In the genomic region with DNA sequence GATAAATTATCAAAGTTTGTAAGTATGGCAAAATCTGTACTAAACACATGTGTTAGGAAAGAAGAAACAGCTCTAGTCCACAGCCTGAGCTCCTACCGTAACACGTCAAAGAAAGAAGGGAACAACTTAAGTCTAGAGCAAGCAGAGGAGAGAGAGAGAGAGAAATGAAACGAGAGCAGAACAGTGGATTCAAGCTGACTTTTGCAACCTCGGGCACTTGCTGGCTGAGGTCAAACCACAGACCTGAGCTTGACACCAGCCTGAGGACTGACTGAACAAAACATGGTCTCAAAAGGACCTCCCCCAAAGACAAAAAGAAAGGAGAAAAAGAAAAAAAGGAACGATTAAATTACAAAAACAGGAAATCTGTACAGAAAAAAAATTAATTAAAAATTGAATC, we compare ENCODE assay signal across 39 mouse cellular contexts. TPM values are rescaled to one million over a fixed set of nuclear protein-coding genes. Genes with fewer than 3 reads are reported as not detected.
DNase-seq lines count a peak whose midpoint lies in the region; ATAC-seq lines count a peak whose summit lies in the region.
"Had no signal": no experiment of that assay in that cellular context is flagged by ENCODE, and none has a peak within 500 bp of the region (broad histone marks: within the 10 kb centered on the region; RNA-seq: fewer than 3 reads in every experiment).

No protein-coding gene starts in this region.

- peak; percentile 30; the same call in 1 of the 2 replicates for ATAC-seq in megakaryocyte, adult 5-6 weeks (ENCODE audit: poor library complexity, severe bottlenecking)
- ATAC-seq: forebrain, embryonic 15.5 days had no signal

- no peak overlapping the region for H3K4me3 ChIP-seq in brown adipose tissue, adult 24 weeks (ENCODE audit: insufficient read depth, low read depth, low read length)
- H3K4me3 ChIP-seq: embryonic facial prominence, embryonic 12.5 days; forebrain, embryonic 15.5 days; heart, embryonic 13.5 days; left cerebral cortex, adult 2 months; midbrain, embryonic 12.5 days; myocyte; neural tube, embryonic 13.5 days had no signal

- peak; percentile 44 for DNase-seq in heart, adult 11 months
- DNase-seq in heart, adult 18-20 months = no peak
- DNase-seq in 416B (ENCODE audit: low read depth) = peak; percentile 75
- no peak for DNase-seq in layer of hippocampus, postnatal 36 days
- DNase-seq in layer of hippocampus, adult 9-11 months = no peak
- no peak for DNase-seq in embryo, embryonic 9.5 days (ENCODE audit: extremely low spot score)
- DNase-seq: adrenal gland, postnatal 10 days; cerebellum, adult 11 months; gastrocnemius, postnatal 25 days; heart, postnatal 10 days; kidney, adult 2 months; left cerebral cortex, postnatal 4 days; lung, adult 2 months; lung, postnatal 10 days; right cerebral cortex, postnatal 4 days had no signal

- H3K4me1 ChIP-seq in brown adipose tissue, adult 24 weeks (ENCODE audit: control insufficient read depth, insufficient read depth, insufficient read length, low read length) = peaks cover 13% of the 10 kb centered on the region
- H3K4me1 ChIP-seq: embryonic facial prominence, embryonic 12.5 days; forebrain, embryonic 15.5 days; heart, embryonic 13.5 days had no signal

- 0 out of 2 replicates have a peak overlapping the region, but pooled peaks have one; percentile 21 for H3K27ac ChIP-seq in brown adipose tissue, adult 24 weeks (replicated peaks; ENCODE audit: low read depth, low read length)
- H3K27ac ChIP-seq: embryonic facial prominence, embryonic 12.5 days; forebrain, embryonic 15.5 days; heart, embryonic 13.5 days; hindbrain, embryonic 14.5 days; left cerebral cortex, adult 2 months; liver, embryonic 14.5 days; macrophage; midbrain, embryonic 12.5 days; neural tube, embryonic 13.5 days had no signal

RNA-seq across cellular contexts. Expression of a gene that starts 11.6 kb away (rescaled TPM):
- 10 to 100 TPM; 89.4 to 90.2 TPM for total RNA-seq in heart, adult 18-20 months (2021)
- 52.3 and 69.5 TPM in 2 replicates for polyA plus RNA-seq in brown adipose tissue, adult 24 weeks (2012; ENCODE audit: insufficient read depth, insufficient read length, missing spikeins)
- 63.0 and 80.0 TPM in 2 replicates for total RNA-seq in megakaryocyte, adult 5-6 weeks (2015)
- 104 and 106 TPM in 2 replicates for total RNA-seq in megakaryocyte, adult 5-6 weeks (2017)
- total RNA-seq in layer of hippocampus, postnatal 36 days (2021) = 100 to 1,000 TPM; 154 to 160 TPM

RNA-seq across cellular contexts. Expression of a gene that starts 48.7 kb away (rescaled TPM):
- 1 to 10 TPM; 5.0 to 8.2 TPM for total RNA-seq in heart, adult 18-20 months (2021)
- 13.0 and 13.7 TPM in 2 replicates for polyA plus RNA-seq in brown adipose tissue, adult 24 weeks (2012; ENCODE audit: insufficient read depth, insufficient read length, missing spikeins)
- 23.4 and 25.9 TPM in 2 replicates for total RNA-seq in megakaryocyte, adult 5-6 weeks (2015)
- 34.8 and 34.9 TPM in 2 replicates for total RNA-seq in megakaryocyte, adult 5-6 weeks (2017)
- total RNA-seq in layer of hippocampus, postnatal 36 days (2021) = 10 to 100 TPM; 21.7 to 25.0 TPM

RNA-seq across cellular contexts. Expression of a gene that starts 55.1 kb away (rescaled TPM):
- total RNA-seq in heart, adult 18-20 months (2021) = not detected
- not detected in 2 replicates for polyA plus RNA-seq in brown adipose tissue, adult 24 weeks (2012; ENCODE audit: insufficient read depth, insufficient read length, missing spikeins)
- total RNA-seq in megakaryocyte, adult 5-6 weeks (2015) = not detected in 2 replicates
- total RNA-seq in megakaryocyte, adult 5-6 weeks (2017) = not detected in 2 replicates
- total RNA-seq in layer of hippocampus, postnatal 36 days (2021) = not detected
- total RNA-seq: adrenal gland, postnatal 10 days; G1E; gastrocnemius, adult 18-20 months; gastrocnemius, postnatal 25 days; heart, adult 8-10 months; heart, postnatal 10 days; hematopoietic stem cell, adult 5-6 weeks; left cerebral cortex, adult 2 months; left cerebral cortex, postnatal 4 days; midbrain, postnatal 0 days had no signal
- polyA plus RNA-seq: embryonic facial prominence, embryonic 12.5 days; forebrain, embryonic 15.5 days; frontal cortex, adult 2 months; G1E; heart, embryonic 13.5 days; hindbrain, embryonic 14.5 days; intestine, embryonic 14.5 days; kidney, adult 2 months; kidney, embryonic 16.5 days; large intestine, adult 2 months; limb, embryonic 14.5 days; liver, embryonic 14.5 days; lung, adult 2 months; macrophage; midbrain, embryonic 12.5 days; midbrain, postnatal 0 days; myocyte; neural tube, embryonic 13.5 days; stomach, embryonic 14.5 days; testis, adult 2 months had no signal

Comparison
In these comparisons a context has a peak if more than half of its experiments do, and no peak if none do; other contexts are left out.
1. DNase-seq: peak in heart, adult 11 months (single experiment) and 416B (single experiment); none in heart, adult 18-20 months (0 of 2), layer of hippocampus, postnatal 36 days (0 of 2), layer of hippocampus, adult 9-11 months (single experiment) and embryo, embryonic 9.5 days (single experiment).